Mouse (Mus musculus) ES-E14 (cell line): ENCODE data around the gene Cygb.

ENCODE experiments used
- CHD2 ChIP-seq: IDR thresholded peaks from 2 replicates; pipeline ENCODE4 v1.6.1; 2014; ENCODE audit warnings: mild to moderate bottlenecking, low read depth, low read length, inconsistent platforms
- MAFK ChIP-seq: IDR thresholded peaks from 2 replicates; pipeline ENCODE4 v1.6.1; 2014; ENCODE audit warnings: mild to moderate bottlenecking, low read depth, low read length, inconsistent platforms; ENCODE audit not compliant: insufficient read depth
- ZNF384 ChIP-seq: IDR thresholded peaks from 2 replicates; pipeline ENCODE4 v1.6.1; 2012; ENCODE audit warnings: low read depth, low read length, inconsistent platforms

DNA sequence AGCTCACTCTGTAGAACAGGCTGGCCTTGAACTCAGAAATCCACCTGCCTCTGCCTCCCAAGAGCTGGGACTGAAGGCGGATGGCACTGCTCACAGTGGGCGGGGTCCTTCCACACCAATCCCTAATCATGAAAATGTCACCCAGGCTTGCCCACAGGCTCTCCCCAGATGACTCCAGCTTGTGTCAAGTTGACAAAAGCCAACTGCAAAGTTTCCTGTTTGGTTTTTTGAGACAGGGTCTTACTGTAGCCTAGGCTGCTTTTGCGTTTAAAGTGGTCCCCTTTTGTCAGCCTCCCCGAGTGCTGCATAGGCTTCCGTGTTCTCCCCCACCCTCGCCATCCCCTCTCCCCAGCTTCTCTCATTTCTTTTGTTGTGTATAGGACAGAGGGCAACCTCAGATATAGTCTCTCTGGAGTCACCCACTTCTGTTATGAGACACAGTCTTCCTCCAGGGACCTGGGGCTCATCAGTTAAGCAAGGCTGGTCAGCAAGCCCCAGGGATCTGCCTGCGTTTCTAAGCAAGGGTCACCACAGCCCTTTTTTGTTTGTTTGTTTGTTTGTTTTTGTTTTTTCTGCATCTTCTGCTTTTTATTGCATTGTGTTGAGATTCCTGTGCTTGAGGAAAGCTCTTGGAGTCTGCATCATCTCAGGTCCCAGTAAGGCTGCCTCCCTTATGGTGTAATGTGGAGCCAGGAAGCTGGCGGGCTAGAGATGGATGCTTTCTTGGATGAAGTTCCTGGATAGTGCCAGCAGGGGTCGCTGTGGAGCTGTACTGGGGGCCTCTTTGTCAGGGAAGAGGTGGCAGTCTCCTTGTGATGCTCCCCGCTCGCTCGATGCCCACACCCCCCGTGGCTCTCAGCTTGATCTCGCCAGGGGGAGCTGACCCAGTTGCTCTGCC is 11.2 kb downstream of the Cygb start:
- TF ChIP-seq MAFK (no peak), ZNF384 (no peak), CHD2 (no peak)
